Mouse (Mus musculus): ENCODE data around the gene Igf1r.

GRCm38 (mm10) chr7:68063711-68064110 is 111.1 kb downstream of the Igf1r start:
- TF ChIP-seq CTCF (IDR thresholded peaks at IDR 0.05): no peak
- TF ChIP-seq EP300 (IDR thresholded peaks at IDR 0.05): no peak
